Mouse (Mus musculus): Measurements from ENCODE around the gene Dnajc11.

Dnajc11 gene

DNA sequence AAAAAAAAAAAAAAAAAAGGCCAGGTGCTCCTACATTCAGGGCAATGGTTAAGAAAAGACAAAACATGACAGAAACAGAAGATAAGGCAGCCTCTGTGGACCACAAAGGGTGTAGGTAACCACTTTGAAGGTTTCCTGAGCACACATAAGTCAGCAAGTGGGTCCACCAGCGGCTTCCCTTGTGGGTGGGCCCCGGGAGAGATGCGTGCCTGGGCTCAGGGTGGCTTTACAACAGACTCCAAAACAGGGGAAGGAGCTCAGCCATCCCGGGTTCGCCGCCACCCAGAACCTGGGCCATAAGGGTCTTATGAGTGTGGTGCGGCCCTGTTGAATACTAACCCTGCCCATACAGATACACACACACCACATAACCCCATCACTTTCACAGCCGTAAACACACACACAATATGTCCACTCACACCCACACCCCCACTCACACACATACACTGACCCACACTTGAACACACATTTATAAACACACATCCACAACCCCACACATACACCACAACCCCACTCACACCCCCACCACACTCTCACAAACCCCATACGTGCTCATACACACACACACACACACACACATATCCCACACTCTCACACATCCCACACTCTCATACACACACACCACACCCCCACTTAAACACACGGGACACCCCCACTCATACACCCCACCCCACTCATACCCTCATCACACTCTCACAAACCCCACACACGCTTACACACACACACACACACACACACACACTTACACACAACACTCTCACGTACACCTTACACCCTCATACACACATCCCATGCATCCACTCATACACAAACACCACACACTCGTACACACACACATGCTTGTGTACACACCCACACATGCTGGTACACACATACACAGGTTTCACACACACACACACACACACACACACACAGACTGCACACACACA is 651 bp upstream of the Dnajc11 start:
- WGBS, result 66% methylated on average over 13 of the region's 13 CpGs

DNA sequence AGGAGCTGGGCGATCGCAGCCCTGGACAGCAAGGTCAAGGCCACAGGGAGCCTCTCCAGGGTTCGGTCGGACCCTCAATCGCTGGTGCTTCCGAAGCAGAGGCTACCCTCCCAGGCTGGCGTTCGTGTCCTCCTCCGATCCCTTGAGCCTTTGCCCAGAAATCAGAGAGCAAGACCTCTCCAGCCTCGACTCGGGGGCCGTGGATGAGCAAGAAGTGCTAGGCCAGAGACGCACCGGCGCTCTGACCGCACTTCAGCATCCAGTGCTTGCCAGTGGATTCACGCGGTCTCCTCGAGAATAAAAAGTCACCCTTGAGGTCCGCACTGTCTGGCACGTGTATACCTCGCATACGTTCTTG is 703 bp downstream of the Dnajc11 start:
- 2% methylated on average over 23 of the region's 23 CpGs for WGBS

DNA sequence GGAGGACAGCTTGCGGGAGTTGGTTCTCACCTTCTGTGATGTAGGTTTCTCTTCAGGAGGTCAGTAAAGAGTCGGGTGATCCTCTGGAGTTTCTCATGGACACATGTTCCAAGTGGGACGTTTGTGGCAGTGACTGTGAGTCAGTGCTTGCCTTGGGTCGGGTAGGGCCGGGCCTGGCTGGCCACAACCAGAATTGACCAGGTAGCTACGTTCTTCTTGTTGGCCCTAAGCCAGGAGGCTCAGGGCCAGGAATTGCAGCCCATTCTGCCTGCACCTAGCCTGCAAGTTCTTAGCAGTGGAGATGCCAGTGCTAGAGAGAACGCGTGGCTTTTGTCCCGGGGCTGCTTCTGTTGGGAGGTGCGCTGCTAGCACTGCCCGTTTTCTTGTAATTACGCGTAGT is 4.0 kb downstream of the Dnajc11 start:
- WGBS, result 82% methylated on average over 13 of the region's 13 CpGs

DNA sequence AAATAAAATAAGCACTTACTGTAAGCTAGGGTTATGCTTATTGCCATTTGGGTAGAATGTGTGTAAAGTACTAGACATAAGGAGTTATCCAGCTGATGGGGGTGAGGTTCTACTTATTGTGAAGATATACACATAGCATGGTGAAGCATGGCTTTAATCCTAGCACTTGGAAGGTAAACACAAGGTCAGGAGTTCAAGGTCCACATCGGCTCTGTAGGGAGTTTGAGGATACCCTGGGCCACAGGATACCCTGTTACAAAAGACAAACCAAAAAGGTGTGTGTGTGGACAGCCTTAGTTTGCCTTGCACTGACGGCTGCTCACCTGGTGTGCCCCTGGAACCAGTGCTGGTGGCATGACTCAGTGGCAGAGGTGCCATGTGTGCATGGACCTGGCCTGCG is 4.6 kb downstream of the Dnajc11 start:
- 92% methylated on average over 3 of the region's 3 CpGs for WGBS

DNA sequence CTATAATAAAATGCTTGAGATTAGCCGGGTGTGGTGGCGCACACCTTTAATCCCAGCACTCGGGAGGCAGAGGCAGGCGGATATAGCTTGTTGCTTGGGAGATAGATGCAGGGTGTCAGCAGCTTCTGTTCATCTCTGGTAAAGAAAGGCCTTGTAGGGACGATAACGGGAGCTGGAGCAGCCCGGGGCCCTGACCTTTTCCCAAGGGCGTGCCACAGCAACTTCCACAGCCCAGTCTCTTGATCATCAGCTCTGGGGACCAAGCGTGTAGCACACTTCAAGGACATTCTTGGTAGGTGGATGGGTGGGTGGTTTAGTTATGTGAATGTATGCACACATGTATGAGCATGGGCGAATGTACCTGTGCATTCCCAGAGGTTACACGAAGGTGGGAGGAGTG is 12.7 kb downstream of the Dnajc11 start:
- 93% methylated on average over 11 of the region's 11 CpGs for WGBS

DNA sequence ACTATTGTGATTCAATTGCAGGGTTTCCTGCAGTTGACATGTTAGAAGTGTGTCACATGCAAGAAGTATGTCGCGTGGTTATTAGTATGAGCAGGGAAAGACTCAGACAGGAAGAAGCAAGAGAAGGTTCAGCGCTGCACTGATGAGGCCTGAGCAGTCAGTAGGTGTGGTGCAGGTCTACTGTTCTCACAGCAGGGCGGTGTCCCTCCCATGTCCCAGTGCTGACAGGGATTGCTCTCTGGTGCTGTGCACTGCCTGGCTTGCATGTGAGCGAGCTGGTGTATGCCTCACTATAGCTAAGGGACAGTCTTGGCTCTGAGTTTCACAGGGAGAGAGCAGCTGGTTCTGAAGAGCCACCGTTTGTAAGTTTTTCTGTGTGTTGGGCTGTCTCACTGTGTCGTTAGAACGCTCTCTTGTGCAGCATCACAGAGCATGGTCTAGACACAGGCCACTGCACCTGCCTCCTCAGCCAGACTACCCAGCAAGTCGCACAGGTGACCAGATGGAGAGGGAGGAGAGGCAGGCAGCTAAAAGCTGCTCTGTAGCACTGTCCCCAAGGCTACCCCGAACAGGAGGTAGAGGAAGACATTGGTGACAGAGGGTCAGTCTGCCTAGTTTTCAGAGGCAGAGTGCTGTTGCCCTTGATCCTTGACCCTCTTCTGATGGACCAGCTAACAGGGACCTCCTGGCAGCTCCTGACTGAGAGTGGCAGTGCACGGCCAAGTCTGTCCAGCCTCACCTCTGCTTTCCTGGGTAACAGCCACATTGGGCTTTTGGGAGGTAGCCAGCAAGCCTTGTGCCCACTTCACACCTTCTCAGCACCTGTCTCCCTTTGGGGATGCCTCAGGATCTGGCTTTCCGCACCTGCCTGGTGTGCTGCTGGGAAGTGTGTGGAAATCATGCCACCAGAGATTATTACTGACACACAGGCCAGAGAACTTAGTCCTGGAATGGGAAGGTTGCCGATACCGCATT is 15.3 kb downstream of the Dnajc11 start:
- WGBS, result 79% methylated on average over 14 of the region's 14 CpGs

DNA sequence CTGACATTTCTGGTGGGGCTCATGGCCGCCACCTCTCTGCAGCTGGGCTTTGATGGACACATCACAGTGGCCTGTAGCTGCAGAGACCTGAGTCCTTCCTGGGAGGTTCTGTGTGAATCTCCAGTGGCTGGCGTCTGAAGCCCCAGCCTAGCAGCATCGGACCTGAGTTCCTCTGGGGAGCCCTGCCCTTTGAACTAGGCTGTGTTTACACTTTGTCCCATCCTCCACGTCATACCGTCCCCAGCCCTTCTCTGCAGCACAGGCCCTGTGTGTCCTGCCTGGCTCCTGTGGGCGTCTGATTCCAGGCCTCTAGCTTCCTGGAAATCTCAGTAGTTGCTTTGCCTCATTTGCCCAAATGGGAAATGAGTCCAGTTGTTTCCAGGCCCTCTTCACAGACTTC is 19.7 kb downstream of the Dnajc11 start:
- 87% methylated on average over 6 of the region's 6 CpGs for WGBS

DNA sequence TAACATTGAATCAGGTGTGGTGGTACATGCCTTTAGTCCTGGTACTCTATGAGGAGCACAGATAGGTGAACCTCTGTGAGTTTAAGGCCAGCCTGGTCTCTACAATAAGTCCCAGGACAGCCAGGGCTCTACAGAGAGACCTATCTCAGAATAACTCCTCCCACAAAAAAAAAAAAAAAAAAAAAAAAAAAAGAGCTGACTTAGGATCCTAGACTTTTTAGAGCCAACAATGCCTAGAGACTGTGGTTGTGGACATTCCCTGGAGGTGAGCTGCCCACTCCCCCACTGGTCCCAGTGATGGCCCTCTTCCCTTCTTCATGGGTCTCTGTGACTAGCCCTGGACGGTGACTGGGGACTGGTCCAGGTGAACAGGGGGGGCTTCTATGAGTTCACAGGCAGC is 22.3 kb downstream of the Dnajc11 start:
- WGBS, result 100% methylated on average over 1 of the region's 1 CpGs

DNA sequence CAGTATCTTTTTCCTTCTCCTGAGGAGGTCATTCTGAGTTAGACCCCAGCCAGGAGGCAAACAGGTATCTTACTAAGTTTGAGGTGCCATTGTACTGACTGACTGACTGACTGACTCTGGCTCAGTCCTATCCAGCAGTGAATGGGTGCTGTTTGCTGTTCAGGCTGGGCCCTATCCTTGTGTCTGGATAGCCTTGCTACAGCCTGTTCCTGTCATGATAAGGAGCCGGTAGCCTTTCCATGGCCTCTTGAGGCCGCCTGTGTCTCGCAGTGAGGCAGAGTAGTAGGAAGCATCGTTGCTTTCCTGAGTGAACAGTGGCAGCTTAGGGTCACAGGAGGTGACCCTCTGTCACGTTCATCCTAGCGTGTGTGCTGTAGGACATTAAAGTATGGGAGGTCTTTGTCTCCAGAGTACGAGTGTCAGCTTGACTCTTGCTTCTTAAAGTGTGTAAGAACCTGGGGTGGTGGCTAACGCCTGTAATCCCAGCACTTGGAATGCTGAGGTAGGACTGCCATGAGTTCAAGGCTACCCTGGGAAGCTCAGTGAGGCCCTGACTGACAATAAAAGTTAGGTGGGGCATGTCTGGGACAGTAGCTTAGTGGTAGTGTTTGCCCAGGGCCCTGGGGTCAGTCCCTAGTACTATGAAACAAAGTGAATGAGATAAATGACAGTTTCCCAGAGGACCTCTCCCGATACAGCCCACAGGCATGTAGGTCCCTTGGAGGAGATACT is 24.3 kb downstream of the Dnajc11 start:
- WGBS, result 92% methylated on average over 9 of the region's 9 CpGs

DNA sequence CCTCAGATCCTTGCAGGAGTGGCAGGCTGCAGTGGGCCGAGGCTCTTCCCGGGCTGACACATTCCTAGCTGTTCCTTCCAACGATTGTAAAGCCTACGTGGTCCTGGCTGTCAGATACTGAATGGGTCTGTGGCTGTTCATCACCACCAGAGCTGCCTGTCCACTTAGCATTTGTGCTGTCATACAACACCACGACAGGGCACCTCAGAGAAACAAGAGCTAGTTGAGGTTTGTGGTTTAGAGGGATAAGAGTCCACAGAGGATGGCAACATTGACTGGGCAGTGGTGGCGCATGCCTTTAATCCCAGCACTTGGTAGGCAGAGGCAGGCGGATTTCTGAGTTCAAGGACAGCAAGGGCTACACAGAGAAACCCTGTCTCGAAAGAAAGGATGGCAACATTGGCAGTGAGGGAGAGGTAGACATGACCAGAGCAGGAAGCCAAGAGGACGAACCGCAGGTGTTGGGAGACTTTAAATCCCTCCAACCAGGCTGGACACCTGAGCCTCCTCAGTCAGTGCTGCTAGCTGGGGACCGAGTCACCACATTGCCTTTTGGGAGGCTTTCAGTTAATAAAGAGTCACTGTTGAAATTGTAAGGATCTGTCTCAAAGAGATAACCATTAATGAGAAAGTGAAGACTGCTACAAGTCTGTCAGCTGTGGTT is 26.5 kb downstream of the Dnajc11 start:
- 98% methylated on average over 11 of the region's 11 CpGs for WGBS

DNA sequence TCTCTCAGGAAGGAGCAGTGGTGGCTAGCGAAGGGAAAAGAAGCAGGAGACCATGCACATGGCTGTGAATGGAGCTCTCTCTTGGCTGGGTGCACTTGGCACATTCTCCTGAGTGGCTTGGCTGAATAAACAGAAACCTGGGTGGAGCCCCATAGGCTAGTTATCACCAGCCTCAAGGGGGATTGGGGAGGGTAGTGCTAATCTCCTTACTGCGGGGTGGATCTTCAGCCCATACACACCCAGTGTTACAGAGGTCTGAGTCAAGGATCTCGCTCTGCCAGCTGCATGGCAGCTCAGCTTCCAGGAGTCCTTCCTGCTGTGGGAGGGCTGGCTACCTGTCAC is 27.0 kb downstream of the Dnajc11 start:
- WGBS, result 85% methylated on average over 3 of the region's 3 CpGs

DNA sequence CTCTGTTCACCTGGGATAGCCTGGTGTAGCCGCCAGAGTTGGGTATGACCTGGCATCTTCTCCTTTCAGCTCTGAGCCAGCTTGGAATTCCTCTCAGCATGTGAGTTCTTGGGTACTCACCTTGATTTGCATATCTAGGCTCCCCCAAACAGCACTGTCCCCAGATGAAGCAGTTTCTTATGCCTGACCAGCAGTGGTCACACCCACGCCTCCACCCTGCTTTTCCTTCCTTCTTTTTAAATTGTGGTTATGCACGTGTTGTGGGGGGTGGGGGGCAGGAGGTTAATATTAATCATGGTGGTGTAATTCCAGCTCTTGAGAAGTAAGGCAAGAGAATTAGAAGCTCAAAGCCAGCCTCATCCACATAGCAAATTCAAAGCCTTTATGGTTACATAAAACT is 29.3 kb downstream of the Dnajc11 start:
- 79% methylated on average over 3 of the region's 3 CpGs for WGBS

DNA sequence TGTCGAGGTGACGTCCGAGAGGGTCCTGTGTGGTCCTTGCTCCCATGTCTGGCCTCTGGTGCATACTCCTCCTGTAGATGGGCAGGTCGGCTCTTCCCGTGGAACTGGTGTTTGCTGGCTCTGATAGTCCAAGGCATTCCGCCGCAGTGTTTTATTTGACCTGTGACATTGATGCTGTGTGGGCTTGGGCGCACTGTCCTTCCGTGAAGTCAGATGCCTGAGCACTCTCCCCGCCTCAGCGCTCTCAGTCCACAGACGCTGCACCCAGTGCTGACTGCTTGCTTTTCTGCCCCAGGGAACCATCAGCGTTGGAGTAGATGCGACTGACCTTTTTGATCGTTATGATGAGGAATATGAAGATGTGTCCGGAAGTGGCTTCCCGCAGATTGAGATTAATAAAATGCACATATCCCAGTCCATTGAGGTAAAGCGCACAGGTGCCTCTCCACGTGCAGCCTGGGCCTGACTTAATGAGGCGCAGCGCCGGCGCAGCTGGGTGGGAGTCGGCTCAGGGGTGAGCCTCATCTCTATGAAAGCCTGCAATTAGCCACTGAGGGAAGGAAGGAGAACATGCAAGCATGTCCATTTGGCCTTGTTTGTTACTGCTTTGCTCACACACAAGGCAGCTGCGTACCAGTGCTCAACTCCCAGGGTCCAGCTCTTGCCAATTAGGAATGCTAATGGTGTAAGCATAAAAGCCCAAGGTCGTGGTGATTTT is 34.9 kb downstream of the Dnajc11 start:
- 91% methylated on average over 26 of the region's 26 CpGs for WGBS

DNA sequence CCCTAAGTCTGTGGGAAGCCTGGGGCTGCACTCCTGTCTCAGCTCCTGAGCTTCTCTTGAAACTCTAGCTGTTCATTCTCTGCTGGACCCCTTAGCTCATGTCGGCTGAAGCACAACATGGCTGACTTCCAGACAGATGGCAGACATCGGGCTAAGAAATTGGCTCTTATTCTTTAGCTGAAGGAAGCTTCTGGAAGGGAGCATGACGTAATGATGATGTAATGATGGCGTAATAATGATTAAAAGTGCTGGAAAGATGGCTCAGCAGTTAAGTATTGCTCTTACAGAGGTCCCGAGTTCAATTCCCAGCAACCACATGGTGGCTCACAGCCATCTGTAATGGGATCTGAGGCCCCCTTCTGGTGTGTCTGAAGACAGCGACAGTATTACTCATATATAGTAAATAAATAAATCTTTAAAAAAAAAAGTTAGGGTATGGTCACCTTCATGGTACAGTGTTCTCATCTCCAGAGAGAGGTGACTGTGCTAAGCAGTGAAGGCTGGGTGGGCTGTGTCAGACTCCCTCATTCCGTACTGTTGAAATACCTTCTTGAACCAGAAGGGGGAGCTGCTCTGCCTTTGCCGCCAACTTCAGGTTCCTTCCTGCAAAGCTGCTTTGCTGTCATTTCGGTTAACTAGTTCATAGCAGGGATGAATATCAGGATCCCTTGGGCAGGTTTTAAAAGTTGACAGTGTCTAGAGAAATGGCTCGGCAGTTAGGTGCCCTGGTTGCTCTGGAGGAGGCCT is 38.9 kb downstream of the Dnajc11 start:
- 53% methylated on average over 10 of the region's 10 CpGs for WGBS

DNA sequence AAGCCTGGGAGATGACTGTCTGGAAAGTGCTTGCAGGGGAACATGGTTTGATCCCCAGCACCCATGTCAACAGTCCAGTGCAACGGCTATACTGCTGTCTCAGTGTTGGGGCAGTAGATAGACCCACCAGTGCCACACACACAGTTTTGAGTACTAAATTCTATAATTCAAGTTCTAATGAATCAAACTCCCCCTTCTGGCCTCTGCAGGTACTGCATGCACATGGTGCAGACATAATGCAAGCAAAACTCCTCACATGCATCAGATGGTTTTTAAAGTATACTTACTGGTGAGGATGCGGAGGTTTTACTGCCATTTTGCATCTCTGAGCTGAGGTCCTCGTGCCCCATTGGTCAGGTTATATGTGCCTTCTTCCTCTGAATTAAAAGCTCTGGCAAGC is 42.0 kb downstream of the Dnajc11 start:
- 97% methylated on average over 3 of the region's 3 CpGs for WGBS

DNA sequence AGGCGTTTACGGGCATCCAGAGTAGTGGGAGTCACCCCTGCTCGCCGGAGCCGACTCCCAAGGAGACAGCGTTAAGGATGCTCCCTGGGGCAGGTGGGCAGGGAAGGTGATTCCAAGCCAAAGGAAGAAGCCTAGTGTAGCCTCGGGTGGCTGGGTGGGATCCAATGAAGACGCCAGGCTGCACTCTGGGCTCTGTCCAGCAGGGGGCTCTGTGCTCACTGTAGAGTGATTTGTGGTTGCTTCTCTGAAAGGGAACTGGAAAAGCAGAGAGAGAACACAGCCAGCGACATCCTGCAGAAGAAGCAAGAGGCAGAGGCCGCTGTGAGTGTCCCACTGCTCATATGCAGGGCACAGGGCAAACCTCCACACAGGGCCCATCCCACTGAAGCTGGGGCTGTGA is 44.3 kb downstream of the Dnajc11 start:
- 28% methylated on average over 10 of the region's 10 CpGs for WGBS

DNA sequence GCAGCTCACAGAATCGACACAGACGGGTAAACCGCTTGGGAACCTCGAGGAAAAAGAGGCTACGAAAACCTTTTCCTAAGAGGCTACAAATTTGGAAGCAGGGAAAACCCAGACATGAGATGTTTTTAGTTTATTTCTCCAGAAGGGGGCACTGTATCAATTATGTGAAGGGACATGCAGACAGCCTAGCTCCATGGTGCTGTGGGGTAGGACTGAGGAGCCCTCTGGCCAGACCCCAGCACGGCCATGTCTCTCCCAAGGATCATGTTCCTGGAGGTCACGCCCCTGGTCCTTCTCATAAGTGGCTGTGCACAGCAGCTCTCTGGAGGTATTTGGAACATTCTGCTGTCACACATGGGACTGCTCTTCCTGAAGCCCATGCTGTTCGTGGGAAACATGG is 47.2 kb downstream of the Dnajc11 start:
- WGBS, result 54% methylated on average over 8 of the region's 8 CpGs

DNA sequence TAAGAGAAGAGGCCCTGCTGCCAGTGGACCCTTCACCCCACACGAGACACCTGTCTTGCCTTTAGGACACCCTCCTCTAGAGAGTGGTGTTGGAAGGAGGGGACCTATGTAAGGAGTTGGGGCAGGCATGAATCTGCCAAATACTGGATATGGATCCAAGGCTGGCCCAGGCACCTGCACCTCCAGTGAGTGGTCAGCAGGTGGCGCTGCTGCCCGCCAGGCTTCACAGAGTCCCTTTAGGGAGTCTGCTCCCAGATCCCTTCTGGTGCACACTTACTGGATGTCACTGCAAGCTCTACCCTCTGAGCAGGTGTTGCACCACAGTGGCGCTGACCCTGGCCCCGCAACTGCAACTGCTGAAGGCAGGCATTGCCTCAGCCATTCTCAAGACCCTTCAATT is 47.9 kb downstream of the Dnajc11 start:
- 11% methylated on average over 5 of the region's 5 CpGs for WGBS

DNA sequence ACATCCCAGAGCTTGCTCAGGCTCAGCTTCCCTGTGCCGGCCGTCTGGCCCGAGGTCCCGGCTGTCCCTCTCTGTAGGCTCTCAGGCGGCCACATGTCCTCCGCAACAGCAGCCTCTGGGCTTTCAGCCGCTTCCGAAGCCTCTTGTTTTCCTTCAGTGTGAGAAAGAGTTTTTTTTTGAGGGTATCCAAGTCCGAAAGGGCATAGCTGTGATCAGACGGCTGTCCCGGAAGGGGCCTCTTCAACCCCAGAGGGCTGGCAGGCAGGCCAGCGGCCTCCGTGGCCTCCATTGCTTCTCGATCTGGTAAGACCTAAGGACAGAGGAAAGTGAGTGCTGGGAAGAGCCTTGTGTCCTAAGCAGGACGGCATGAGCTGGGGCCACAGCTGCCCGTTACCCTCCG is 49.6 kb downstream of the Dnajc11 start:
- WGBS, result 72% methylated on average over 17 of the region's 17 CpGs

DNA sequence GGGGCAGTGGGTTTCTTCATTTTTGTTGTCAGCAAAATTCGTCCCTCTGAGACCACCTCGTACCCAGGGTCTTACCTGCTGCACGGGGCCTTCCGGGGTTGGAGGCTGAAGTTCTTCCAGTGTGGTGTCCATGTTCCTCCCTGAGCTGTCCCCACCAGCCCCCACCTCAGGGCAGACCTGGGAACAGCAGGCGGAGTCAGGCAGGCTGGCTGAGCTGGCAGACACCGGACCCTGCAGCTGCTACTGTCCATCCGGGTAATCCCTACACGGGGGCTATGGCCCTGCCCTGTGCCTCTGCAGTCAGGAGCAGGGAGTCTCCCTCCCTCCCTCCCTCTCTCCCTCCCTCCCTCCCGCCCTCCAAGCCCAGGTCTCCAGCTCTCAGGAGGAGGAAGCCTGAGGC is 50.1 kb downstream of the Dnajc11 start:
- 53% methylated on average over 8 of the region's 9 CpGs for WGBS
